Mouse (Mus musculus) forebrain, embryonic 15.5 days (tissue): ENCODE measurements at regions not wholly inside any gene's neighbourhood (a gene's known extent, or its start where the extent isn't known, plus 50 kb on each side); places are given as distances from the start of the nearest gene placed in this dataset.

Experiments used
- ATAC-seq: fragments of 200-750 bp; cut with Nextera tagmentation; replicated peaks from 2 replicates; pipeline ENCODE4 v1.8.0; 2017; ENCODE audit warnings: mild to moderate bottlenecking, moderate TSS enrichment, moderate library complexity
- H3K27ac ChIP-seq: fragments of 300-500 bp; sonication (generic); replicated peaks from 2 replicates; pipeline ENCODE4 v1.5.1; 2015; ENCODE audit warnings: mild to moderate bottlenecking, inconsistent platforms
- H3K27me3 ChIP-seq: fragments of 300-500 bp; sonication (generic); 2 replicates; pipeline ENCODE4 v1.6.1; 2015; ENCODE audit warnings: inconsistent platforms
- H3K36me3 ChIP-seq: fragments of 300-500 bp; sonication (generic); 2 replicates; pipeline ENCODE4 v1.6.1; 2015; ENCODE audit warnings: mild to moderate bottlenecking, inconsistent platforms
- H3K4me1 ChIP-seq: fragments of 300-500 bp; sonication (generic); 2 replicates; pipeline ENCODE4 v1.6.1; 2015; ENCODE audit warnings: inconsistent platforms
- H3K4me2 ChIP-seq: fragments of 300-500 bp; sonication (generic); replicated peaks from 2 replicates; pipeline ENCODE4 v1.6.1; 2015; ENCODE audit warnings: mild to moderate bottlenecking, inconsistent platforms
- H3K4me3 ChIP-seq: fragments of 300-500 bp; sonication (generic); 2 replicates; pipeline ENCODE4 v1.5.1; 2015; ENCODE audit warnings: mild to moderate bottlenecking, inconsistent platforms
- H3K9ac ChIP-seq: fragments of 300-500 bp; sonication (generic); replicated peaks from 2 replicates; pipeline ENCODE4 v1.6.1; 2015; ENCODE audit warnings: mild to moderate bottlenecking, inconsistent platforms
- H3K9me3 ChIP-seq: fragments of 300-500 bp; sonication (generic); 2 replicates; pipeline ENCODE4 v1.6.1; 2016; ENCODE audit warnings: inconsistent platforms
- WGBS: fragments of 180-500 bp; shearing (Covaris S2); methylation state at CpG from one replicate; pipeline ENCODE4 v1.1.7; 2015; ENCODE audit warnings: mixed read lengths; 5-methylcytosine and 5-hydroxymethylcytosine counted together

DNA sequence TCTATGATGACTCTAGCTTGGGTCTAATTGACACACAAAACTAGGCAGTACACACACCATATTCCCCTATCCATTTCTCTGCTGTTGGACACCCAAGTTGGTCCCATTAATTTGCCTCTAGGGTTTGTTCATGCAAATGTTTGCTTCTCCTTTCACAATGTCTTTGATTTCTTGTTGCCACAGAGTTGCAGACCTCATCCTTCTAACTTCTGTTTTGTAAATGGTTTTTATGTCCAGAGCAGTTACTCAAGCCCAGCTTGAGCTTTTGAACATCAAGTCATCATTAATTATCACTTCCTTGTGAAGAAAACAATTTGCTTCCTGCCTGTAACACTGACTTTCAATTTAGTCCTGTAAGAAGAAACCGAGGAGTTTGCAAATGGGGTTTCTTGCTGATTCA is 122.6 kb upstream of the Egfl6 start:
- H3K9ac ChIP-seq, result no peak overlapping the region
- no peaks in the 10 kb centered on the region for H3K4me1 ChIP-seq
- H3K4me2 ChIP-seq, result no peak overlapping the region
- no peaks in the 10 kb centered on the region for H3K9me3 ChIP-seq
- WGBS, result 76% methylated on average over 1 of the region's 1 CpGs
- no peaks in the 10 kb centered on the region for H3K27me3 ChIP-seq
- H3K27ac ChIP-seq, result no peak overlapping the region
- H3K36me3 ChIP-seq, result no peaks in the 10 kb centered on the region
- no peak for ATAC-seq
- no peak overlapping the region for H3K4me3 ChIP-seq

DNA sequence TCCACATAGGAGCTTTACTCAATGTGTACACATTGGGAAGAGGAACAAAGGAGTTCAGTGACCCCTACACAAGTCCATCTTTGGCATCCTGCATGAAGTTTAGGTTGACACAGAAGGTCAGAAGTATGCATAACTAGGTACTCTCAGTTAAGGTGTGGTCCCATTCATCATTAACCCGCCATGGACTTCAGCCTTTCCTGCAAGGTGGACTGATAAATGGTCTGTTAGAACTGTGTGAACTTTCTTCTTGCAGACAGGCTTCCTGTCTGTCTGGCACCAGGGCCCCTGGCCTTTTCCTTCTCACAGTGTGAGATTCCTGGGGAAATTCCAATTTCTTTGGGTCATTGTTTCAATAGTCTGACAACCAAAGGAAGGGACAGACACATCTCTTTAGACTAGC is 121.5 kb upstream of the Egfl6 start:
- H3K27me3 ChIP-seq, result no peaks in the 10 kb centered on the region
- H3K36me3 ChIP-seq, result no peaks in the 10 kb centered on the region
- H3K4me3 ChIP-seq, result no peak overlapping the region
- 86% methylated on average over 1 of the region's 1 CpGs for WGBS
- no peaks in the 10 kb centered on the region for H3K9me3 ChIP-seq
- H3K4me1 ChIP-seq, result no peaks in the 10 kb centered on the region
- no peak overlapping the region for H3K27ac ChIP-seq
- ATAC-seq, result no peak
- no peak overlapping the region for H3K4me2 ChIP-seq
- H3K9ac ChIP-seq, result no peak overlapping the region

DNA sequence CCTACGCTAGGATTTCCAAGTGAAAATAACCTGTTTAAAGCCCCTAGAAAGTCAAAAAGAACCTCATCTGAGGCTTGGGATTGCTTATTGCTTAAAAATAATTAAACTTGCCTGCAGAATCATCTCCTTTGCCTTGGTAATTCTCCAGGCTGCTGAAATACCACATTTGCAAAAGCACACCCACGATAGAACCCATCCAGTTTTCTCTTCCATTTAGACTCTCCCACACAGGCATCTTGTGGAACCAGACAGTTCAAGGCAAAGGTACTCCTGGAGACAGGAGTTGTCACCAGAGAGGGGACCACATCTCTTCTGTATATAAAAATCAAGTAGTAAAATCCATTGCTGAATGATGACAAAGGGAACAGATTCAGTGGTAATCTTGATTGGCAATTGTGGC is 118.8 kb upstream of the Egfl6 start:
- no peaks in the 10 kb centered on the region for H3K36me3 ChIP-seq
- no peak overlapping the region for H3K27ac ChIP-seq
- H3K4me1 ChIP-seq, result no peaks in the 10 kb centered on the region
- 90% methylated on average over 2 of the region's 2 CpGs for WGBS
- H3K9me3 ChIP-seq, result no peaks in the 10 kb centered on the region
- no peak overlapping the region for H3K4me3 ChIP-seq
- no peaks in the 10 kb centered on the region for H3K27me3 ChIP-seq
- H3K4me2 ChIP-seq, result no peak overlapping the region
- no peak overlapping the region for H3K9ac ChIP-seq
- no peak for ATAC-seq

DNA sequence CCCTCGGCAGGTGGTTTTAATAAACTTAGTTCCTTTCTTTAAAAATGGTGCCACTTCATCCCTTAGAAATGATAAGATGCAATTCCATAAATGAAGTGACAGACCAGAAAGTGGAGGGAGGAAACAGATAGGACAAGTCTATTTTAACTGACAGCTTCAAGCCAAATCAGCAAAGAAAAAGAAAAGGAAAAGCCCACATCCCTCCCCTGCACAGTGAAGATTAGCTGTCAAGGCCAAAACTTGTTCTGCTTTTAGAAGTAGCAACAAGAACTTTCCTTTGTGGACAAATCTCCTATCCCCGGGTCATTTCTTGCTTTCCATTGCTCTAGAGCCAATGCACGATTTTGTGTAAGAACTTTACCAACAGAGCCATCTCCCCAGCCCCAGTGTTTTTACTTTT is 108.7 kb upstream of the Egfl6 start:
- Histone ChIP-seq H3K4me3 (no peak overlapping the region), H3K4me1 (no peaks in the 10 kb centered on the region), H3K4me2 (no peak overlapping the region), H3K9ac (no peak overlapping the region), H3K36me3 (no peaks in the 10 kb centered on the region), H3K27me3 (no peaks in the 10 kb centered on the region), H3K27ac (no peak overlapping the region), H3K9me3 (no peaks in the 10 kb centered on the region)
- ATAC-seq, result no peak
- WGBS, result 89% methylated on average over 3 of the region's 3 CpGs

DNA sequence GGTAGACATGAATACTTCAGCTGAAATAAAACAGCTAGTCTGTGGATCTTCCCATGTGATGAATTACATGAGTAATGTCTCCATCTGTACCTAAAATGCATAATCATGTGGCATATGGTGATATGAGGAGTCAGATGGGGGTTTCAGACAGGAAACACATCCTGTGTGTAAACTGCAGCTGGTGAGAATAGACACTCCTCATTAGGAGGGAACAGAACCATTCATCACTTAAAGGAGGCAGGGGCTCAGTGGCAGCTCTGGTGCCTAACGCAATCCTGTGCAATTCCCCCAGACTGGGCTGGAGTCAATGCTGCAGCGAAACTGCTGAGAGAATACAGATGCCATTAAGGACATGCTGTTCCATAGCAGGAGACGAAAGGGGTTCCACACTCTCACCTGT is 103.3 kb upstream of the Egfl6 start:
- no peaks in the 10 kb centered on the region for H3K4me1 ChIP-seq
- H3K9me3 ChIP-seq, result no peaks in the 10 kb centered on the region
- ATAC-seq, result peak; percentile 92
- H3K4me3 ChIP-seq, result no peak overlapping the region
- no peaks in the 10 kb centered on the region for H3K36me3 ChIP-seq
- H3K27ac ChIP-seq, result peak overlapping the region; percentile 46; the same call in 1 of the 2 replicates
- H3K27me3 ChIP-seq, result no peaks in the 10 kb centered on the region
- 51% methylated on average over 3 of the region's 3 CpGs for WGBS
- H3K4me2 ChIP-seq, result no peak overlapping the region
- H3K9ac ChIP-seq, result no peak overlapping the region

DNA sequence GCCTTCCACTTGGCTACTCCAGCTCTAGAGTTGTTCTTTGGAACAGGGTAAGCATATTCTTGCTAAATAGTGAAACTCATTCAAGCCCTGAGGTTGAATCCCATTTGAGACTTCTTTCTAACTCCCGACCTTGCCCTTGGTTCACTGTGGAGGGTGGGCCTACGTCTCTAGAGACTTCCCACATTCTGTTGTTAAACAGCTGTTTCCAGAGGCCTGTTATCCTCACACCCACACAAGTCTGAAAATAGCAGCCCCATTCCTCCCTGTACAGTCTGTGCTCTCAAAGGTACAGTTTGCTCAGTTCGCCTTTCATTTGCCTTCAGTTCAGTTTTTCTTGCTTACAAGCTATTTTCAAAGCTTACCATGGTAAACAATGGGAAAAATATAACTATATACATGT is 87.9 kb upstream of the Egfl6 start:
- WGBS, result 78% methylated on average over 3 of the region's 3 CpGs
- no peak for ATAC-seq
- H3K36me3 ChIP-seq, result no peaks in the 10 kb centered on the region

DNA sequence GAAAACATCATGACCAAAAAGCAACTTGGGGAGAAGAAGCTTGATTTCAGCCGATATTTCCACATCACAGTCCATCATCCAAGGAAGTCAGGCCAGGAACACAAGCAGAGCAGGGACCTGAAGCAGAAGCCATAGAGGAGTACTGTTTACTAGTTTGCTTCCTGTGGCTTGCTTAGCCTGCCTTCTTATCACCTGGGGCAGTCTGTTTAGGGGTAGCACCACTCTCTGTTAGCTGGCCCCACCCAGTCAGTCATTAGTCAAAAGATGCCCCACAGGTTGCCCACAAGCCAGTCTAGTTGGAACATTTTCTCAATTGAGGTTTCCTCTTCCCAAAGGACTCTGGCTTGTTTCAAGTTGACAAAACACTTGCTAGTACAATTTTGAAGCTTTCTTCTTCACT is 87.1 kb upstream of the Egfl6 start:
- H3K9ac ChIP-seq, result no peak overlapping the region
- no peak overlapping the region for H3K4me3 ChIP-seq
- H3K4me2 ChIP-seq, result no peak overlapping the region
- no peaks in the 10 kb centered on the region for H3K27me3 ChIP-seq
- 80% methylated on average over 1 of the region's 1 CpGs for WGBS
- no peak overlapping the region for H3K27ac ChIP-seq
- no peaks in the 10 kb centered on the region for H3K4me1 ChIP-seq
- no peak for ATAC-seq
- no peaks in the 10 kb centered on the region for H3K9me3 ChIP-seq
- H3K36me3 ChIP-seq, result no peaks in the 10 kb centered on the region

More for the DNA sequence above, 87.9 kb upstream of the Egfl6 start:
- no peaks in the 10 kb centered on the region for H3K27me3 ChIP-seq
- H3K9ac ChIP-seq, result no peak overlapping the region
- no peak overlapping the region for H3K4me2 ChIP-seq
- no peaks in the 10 kb centered on the region for H3K4me1 ChIP-seq
- no peak overlapping the region for H3K27ac ChIP-seq
- no peak overlapping the region for H3K4me3 ChIP-seq
- H3K9me3 ChIP-seq, result no peaks in the 10 kb centered on the region

DNA sequence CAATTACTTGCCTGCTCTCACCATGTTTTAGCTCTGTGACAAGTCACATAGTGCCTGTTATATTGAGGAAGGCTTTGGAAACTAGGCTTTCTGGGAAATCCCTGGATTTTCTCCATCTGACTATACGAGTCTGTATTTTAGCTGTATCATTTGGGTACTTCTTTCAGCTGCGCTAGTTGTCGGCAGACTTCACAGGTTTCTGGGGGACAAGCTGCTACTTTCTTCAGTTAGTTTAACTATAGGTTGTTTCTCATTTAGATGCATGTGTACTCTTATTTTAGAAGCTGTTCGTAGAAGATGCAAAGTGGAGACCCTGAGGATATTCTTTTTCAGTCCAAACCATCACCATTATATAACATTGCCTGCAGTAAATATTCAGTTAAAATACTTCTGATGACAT is 86.3 kb upstream of the Egfl6 start:
- ATAC-seq, result no peak
- Histone ChIP-seq H3K27ac (no peak overlapping the region), H3K4me3 (no peak overlapping the region), H3K4me1 (no peaks in the 10 kb centered on the region), H3K9ac (no peak overlapping the region), H3K4me2 (no peak overlapping the region), H3K27me3 (no peaks in the 10 kb centered on the region), H3K36me3 (no peaks in the 10 kb centered on the region), H3K9me3 (no peaks in the 10 kb centered on the region)
- WGBS, result 82% methylated on average over 4 of the region's 4 CpGs

DNA sequence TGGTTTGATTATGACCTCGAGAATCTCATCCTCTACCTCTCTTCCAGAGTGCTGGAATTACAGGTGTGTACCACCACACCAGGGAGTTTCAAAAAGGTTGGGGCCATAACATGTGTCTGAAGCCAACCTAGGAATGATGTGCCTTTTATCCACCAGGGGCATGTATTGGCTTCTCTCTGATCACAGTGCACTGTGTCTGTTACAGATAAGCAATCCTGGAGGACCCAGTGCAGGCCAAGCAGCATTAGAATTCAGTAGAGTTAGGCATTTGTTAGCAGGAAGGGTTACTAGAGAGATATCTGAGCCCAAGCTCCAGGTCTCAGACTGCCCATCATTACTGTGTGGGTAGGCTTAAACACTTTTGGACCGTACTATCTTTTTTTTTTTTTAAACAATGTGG is 80.8 kb upstream of the Egfl6 start:
- H3K4me1 ChIP-seq, result peaks cover 6% of the 10 kb centered on the region
- no peaks in the 10 kb centered on the region for H3K9me3 ChIP-seq
- no peaks in the 10 kb centered on the region for H3K27me3 ChIP-seq
- H3K4me3 ChIP-seq, result no peak overlapping the region
- no peak overlapping the region for H3K4me2 ChIP-seq
- H3K27ac ChIP-seq, result no peak overlapping the region
- ATAC-seq, result no peak
- H3K9ac ChIP-seq, result no peak overlapping the region
- 74% methylated on average over 2 of the region's 2 CpGs for WGBS
- H3K36me3 ChIP-seq, result no peaks in the 10 kb centered on the region

DNA sequence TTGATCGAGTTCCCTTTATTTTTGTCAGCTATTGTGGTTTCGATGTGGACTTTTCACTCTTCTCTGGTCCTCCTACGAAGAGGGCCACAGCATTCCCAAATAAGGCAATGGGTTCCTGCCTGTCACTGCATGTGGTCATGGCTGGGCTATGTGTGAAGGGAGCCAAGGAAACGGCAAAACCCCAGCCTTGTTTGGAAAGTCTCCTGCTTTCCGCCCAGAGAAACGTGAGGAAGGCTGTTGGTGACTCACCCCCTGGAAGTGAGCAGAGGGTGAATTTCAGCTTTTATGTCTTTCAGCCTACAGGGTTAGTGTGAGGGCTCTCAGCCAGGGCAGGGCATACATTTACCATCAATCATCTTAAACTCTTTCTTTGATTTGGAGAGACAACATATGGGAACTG is 76.3 kb upstream of the Egfl6 start:
- Histone ChIP-seq H3K4me1 (peaks cover 9% of the 10 kb centered on the region), H3K4me3 (no peak overlapping the region), H3K9me3 (no peaks in the 10 kb centered on the region), H3K36me3 (no peaks in the 10 kb centered on the region), H3K27ac (peak overlapping the region; percentile 91), H3K27me3 (no peaks in the 10 kb centered on the region), H3K4me2 (no peak overlapping the region), H3K9ac (no peak overlapping the region)
- 49% methylated on average over 6 of the region's 6 CpGs for WGBS
- ATAC-seq, result peak; percentile 42

DNA sequence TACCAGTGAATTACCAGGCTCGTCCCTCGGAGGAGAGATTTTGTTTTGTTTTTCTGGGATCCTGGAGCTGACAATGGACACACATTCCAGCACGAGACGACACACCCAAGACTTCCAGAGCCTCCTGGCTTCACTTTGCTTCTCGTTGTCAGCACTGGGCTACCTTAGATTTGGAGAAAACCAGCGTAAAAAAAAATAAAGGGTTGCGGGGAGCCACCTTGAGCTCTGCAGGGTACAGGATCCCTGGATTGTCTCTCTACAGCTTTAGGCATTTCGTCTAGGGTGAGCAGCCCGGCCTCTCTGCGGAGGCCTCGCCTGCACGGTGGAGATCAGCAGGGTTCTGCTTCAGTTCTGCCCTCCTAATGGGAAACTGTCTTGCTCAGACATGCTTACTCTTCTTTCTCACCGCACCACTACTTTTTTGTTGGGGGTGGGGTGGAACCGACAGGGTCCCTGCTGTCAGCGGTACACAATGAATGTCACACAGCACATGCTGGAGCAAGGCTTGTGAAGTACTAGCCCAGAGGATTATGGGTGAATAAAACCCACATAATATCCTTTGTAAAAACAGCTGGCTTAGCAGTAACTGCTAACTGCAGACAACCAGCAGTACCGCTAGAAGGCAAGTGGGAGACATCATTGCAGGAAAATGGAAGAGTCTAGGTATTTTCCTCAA is 75.7 kb upstream of the Egfl6 start:
- no peaks in the 10 kb centered on the region for H3K27me3 ChIP-seq
- peak; percentile 88 for ATAC-seq
- peaks cover 9% of the 10 kb centered on the region for H3K4me1 ChIP-seq
- peak overlapping the region; percentile 33 for H3K4me2 ChIP-seq
- peak overlapping the region; percentile 15; the same call in 1 of the 2 replicates for H3K4me3 ChIP-seq
- H3K9me3 ChIP-seq, result no peaks in the 10 kb centered on the region
- no peaks in the 10 kb centered on the region for H3K36me3 ChIP-seq
- H3K27ac ChIP-seq, result peak overlapping the region; percentile 91
- WGBS, result 24% methylated on average over 16 of the region's 16 CpGs
- H3K9ac ChIP-seq, result 0 out of 2 replicates have a peak overlapping the region, but pooled peaks have one; percentile 22

DNA sequence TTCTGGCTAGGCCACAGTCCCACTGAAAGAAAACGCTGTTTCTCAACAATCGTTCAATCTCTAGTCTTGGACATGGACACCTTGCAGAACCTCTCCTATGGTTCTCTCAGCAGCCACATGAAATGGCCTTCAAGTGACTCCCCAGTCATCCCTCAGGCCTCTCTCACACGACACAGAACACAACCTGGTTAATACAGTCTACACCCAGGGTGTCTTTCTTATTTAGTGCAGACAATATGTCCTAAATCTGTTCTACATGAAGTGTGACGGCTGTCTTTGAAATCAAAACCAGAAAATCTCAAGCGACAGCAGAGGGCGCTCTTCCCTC is 75.2 kb upstream of the Egfl6 start:
- Histone ChIP-seq H3K4me1 (peaks cover 9% of the 10 kb centered on the region), H3K4me2 (no peak overlapping the region), H3K9me3 (no peaks in the 10 kb centered on the region), H3K4me3 (no peak overlapping the region), H3K27me3 (no peaks in the 10 kb centered on the region), H3K36me3 (no peaks in the 10 kb centered on the region), H3K9ac (no peak overlapping the region), H3K27ac (peak overlapping the region; percentile 91; the same call in 1 of the 2 replicates)
- 32% methylated on average over 6 of the region's 6 CpGs for WGBS
- ATAC-seq, result peak; percentile 63; the same call in 1 of the 2 replicates

DNA sequence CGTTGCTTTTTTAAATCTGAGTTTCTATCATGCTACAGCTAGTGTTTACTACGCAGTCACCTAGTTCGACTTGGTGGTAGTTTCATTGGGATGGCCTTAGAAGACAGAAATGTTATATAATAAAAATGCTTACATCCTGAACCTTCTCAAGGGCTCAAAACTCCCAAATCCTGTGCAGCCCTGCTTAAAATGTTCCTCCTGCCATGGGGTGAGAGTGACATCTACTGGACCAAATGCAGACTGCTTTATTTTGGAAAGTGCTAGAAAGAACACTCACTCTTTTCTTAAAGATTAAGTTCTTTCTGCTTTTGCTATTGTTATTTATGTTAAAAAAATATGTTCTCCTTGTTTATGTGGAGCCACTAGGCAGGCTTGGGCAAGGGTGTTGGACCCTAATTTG is 66.9 kb upstream of the Egfl6 start:
- H3K27me3 ChIP-seq, result no peaks in the 10 kb centered on the region
- no peak overlapping the region for H3K9ac ChIP-seq
- no peaks in the 10 kb centered on the region for H3K36me3 ChIP-seq
- 67% methylated on average over 3 of the region's 3 CpGs for WGBS
- no peak overlapping the region for H3K4me2 ChIP-seq
- H3K27ac ChIP-seq, result no peak overlapping the region
- H3K4me3 ChIP-seq, result no peak overlapping the region
- peak; percentile 57; the same call in 1 of the 2 replicates for ATAC-seq
- no peaks in the 10 kb centered on the region for H3K9me3 ChIP-seq
- H3K4me1 ChIP-seq, result no peaks in the 10 kb centered on the region
